Mouse (Mus musculus): ENCODE data around the gene Tgfa.

GRCm38 (mm10) chr6:86176721-86177120 is 18.3 kb upstream of the Tgfa start:
- TF ChIP-seq CTCF (conservative IDR thresholded peaks at IDR 0.05; ENCODE audit: low read length) = no peak
- no peak for TF ChIP-seq NANOG (IDR thresholded peaks at IDR 0.05; ENCODE audit: borderline replicate concordance, low read length)
- TF ChIP-seq POU5F1 (IDR thresholded peaks at IDR 0.05; ENCODE audit: borderline replicate concordance, low read length) = no peak

Data from E14TG2a.4 (cell line).